Mouse (Mus musculus) heart, embryonic 15.5 days (tissue): ENCODE data around the gene Sympk. TPM values are rescaled to one million over a fixed set of nuclear protein-coding genes. Genes with fewer than 3 reads are reported as not detected.

Experiments used
- ATAC-seq: fragments of 200-750 bp; cut with Nextera tagmentation; replicated peaks from 2 replicates; pipeline ENCODE4 v1.8.0; 2017; ENCODE audit warnings: low read depth, moderate TSS enrichment; ENCODE audit not compliant: insufficient number of reproducible peaks, insufficient read depth, low FRiP score
- H3K27ac ChIP-seq: fragments of 300-500 bp; sonication (generic); 2 replicates; pipeline ENCODE4 v1.5.1; 2015; ENCODE audit warnings: mild to moderate bottlenecking, inconsistent platforms
- H3K27me3 ChIP-seq: fragments of 300-500 bp; sonication (generic); 2 replicates; pipeline ENCODE4 v1.6.1; 2015; ENCODE audit warnings: inconsistent platforms
- H3K36me3 ChIP-seq: fragments of 300-500 bp; sonication (generic); 2 replicates; pipeline ENCODE4 v1.6.1; 2015; ENCODE audit warnings: mild to moderate bottlenecking, inconsistent platforms
- H3K4me1 ChIP-seq: fragments of 300-500 bp; sonication (generic); replicated peaks from 2 replicates; pipeline ENCODE4 v1.6.1; 2015; ENCODE audit warnings: inconsistent platforms
- H3K4me2 ChIP-seq: fragments of 300-500 bp; sonication (generic); 2 replicates; pipeline ENCODE4 v1.6.1; 2015; ENCODE audit warnings: inconsistent platforms, mild to moderate bottlenecking, moderate library complexity
- H3K4me3 ChIP-seq: fragments of 300-500 bp; sonication (generic); 2 replicates; pipeline ENCODE4 v1.5.1; 2015; ENCODE audit warnings: mild to moderate bottlenecking, inconsistent platforms
- H3K9ac ChIP-seq: fragments of 300-500 bp; sonication (generic); 2 replicates; pipeline ENCODE4 v1.6.1; 2015; ENCODE audit warnings: mild to moderate bottlenecking, inconsistent platforms
- H3K9me3 ChIP-seq: fragments of 300-500 bp; sonication (generic); replicated peaks from 2 replicates; pipeline ENCODE4 v1.6.1; 2016; ENCODE audit warnings: inconsistent platforms
- whole genome bisulfite sequencing: fragments of 180-500 bp; shearing (Covaris S2); methylation state at CpG from one replicate; pipeline ENCODE4 v1.1.7; 2015; ENCODE audit warnings: mixed read lengths; 5-methylcytosine and 5-hydroxymethylcytosine counted together
- polyA plus RNA-seq: library from polyadenylated mRNA; unstranded; fragments of >200 nt; fragmentation: Nextera tagmentation; extraction: Ambion mirVana; gene quantifications from 2 replicates; pipeline ENCODE4 v1.2.1, GENCODE M21; 2015

Sympk gene
- polyA plus RNA-seq, 1 experiment from 2014 or later = 19.6 TPM

DNA sequence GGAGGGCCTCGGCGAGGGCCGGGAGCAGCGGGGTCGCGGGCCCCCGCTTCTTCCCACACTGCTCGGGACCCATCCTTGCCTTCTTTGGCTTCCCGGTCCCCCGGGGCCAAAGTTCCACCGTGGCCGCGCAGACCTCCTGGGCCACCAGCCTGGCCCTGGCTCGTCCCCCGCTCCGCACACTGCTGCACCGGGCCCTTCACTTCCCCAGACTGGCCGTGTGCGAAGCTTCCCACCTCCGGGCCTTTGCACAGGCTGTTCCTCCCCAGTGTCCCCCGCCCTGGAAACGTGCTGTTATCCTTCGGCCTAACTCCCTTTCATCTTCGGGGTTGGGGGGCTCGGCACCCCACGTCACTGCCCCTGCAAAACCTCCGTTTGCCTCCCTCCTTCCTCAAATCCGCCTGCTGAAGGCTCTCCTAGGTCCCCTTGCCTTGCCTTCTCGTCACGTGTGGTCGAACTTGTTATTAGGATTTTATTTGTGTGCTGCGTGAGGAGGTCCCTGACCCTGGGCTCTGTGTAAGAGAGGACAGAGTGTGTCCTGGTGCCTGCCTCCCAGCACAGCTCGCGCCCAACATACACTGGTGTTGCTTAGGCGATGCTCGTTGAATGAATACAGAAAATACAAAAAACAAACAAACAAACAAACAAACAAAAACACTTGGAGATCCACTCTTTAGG is 541 bp downstream of the Sympk start:
- peak overlapping the region; percentile 99 for H3K4me3 ChIP-seq
- H3K27me3 ChIP-seq = peaks cover 39% of the 10 kb centered on the region
- H3K36me3 ChIP-seq = peaks cover 13% of the 10 kb centered on the region
- peak; percentile 43 for ATAC-seq
- H3K27ac ChIP-seq = peak overlapping the region; percentile 75
- no peaks in the 10 kb centered on the region for H3K9me3 ChIP-seq
- under 1% methylated on average over 35 of the region's 36 CpGs for WGBS
- H3K4me2 ChIP-seq = peak overlapping the region; percentile 89
- H3K4me1 ChIP-seq = peaks cover 32% of the 10 kb centered on the region
- H3K9ac ChIP-seq = peak overlapping the region; percentile 95

DNA sequence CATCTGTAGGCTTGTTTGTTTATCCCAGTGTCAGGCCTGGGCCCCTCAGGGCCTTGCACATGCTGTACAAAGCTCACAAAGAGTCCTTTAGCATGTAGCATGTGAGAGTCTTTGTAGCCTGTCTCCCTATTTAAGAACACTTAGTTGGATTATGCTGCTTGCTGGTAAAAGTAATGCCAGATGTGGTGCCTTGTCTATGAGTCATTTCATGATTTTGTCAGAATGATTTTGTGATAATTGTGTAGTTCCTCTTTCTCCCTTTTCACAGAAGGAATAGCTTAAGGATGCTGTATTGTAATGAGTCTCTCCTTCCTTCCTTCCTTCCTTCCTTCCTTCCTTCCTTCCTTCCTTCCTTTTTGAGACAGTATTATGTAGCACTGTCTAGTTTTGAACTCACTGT is 3.9 kb downstream of the Sympk start:
- H3K36me3 ChIP-seq = peaks cover 43% of the 10 kb centered on the region
- H3K9ac ChIP-seq = no peak overlapping the region
- no peak overlapping the region for H3K4me3 ChIP-seq
- H3K27me3 ChIP-seq = peaks cover 9% of the 10 kb centered on the region
- ATAC-seq = no peak
- no peak overlapping the region for H3K27ac ChIP-seq
- H3K9me3 ChIP-seq = no peaks in the 10 kb centered on the region
- H3K4me2 ChIP-seq = no peak overlapping the region
- peaks cover 27% of the 10 kb centered on the region for H3K4me1 ChIP-seq

DNA sequence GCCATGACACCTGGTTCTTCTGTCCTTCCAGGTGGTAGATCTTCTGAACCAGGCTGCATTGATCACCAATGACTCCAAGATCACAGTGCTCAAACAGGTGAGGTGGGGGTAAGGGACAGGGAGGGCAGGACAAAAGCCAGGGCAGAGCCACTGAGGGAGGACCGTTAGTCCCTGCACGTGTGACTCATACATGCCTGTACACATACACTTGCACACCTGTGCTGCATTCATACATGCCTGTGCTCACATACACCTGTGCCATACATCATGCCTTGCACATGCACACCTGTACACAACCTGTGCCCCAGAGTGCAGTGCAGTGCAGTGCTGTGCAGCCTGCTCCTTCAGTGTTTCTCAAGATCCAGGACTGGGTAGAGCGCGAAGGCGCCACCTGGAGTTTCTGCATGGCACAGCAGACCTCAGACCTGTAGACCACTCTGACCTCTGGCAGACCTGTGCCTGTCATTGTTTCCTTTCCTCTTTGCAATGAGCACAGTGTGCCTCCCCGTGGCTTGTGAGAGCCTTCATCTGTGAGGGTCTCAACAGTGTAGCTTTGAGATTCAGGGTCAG is 5.0 kb downstream of the Sympk start:
- no peak overlapping the region for H3K4me3 ChIP-seq
- peaks cover 19% of the 10 kb centered on the region for H3K4me1 ChIP-seq
- no peak overlapping the region for H3K9ac ChIP-seq
- H3K9me3 ChIP-seq = no peaks in the 10 kb centered on the region
- no peak overlapping the region for H3K27ac ChIP-seq
- no peaks in the 10 kb centered on the region for H3K27me3 ChIP-seq
- ATAC-seq = 0 out of 2 replicates have a peak, but pooled peaks have one; percentile 11
- peaks cover 46% of the 10 kb centered on the region for H3K36me3 ChIP-seq
- H3K4me2 ChIP-seq = no peak overlapping the region
- 67% methylated on average over 6 of the region's 6 CpGs for WGBS

DNA sequence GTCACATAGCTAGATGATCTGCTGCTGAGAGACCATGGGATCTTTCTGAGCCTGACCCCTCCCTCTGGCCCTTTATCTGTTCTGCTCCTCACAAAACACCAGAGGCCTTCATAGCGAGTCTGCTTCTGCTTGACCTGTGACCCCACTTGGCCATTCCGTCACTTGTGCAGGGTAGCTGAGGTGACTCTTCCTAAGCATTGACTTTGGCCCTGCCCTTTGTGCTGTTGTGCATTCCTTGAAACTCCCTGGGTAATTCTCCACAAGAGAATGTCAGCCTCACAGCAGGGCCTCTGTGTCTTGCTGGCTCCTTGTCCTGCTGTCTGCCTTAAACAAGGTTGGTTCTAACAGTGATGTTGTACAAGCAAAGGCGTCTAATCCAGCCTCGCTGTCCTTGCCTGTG is 7.5 kb downstream of the Sympk start:
- Histone ChIP-seq H3K27me3 (no peaks in the 10 kb centered on the region), H3K9ac (no peak overlapping the region), H3K4me2 (no peak overlapping the region), H3K4me3 (no peak overlapping the region), H3K4me1 (0 out of 2 replicates have a peak, but pooled peaks cover 2% of the 10 kb centered on the region), H3K27ac (no peak overlapping the region), H3K36me3 (peaks cover 70% of the 10 kb centered on the region), H3K9me3 (no peaks in the 10 kb centered on the region)
- 77% methylated on average over 4 of the region's 4 CpGs for WGBS
- no peak for ATAC-seq

DNA sequence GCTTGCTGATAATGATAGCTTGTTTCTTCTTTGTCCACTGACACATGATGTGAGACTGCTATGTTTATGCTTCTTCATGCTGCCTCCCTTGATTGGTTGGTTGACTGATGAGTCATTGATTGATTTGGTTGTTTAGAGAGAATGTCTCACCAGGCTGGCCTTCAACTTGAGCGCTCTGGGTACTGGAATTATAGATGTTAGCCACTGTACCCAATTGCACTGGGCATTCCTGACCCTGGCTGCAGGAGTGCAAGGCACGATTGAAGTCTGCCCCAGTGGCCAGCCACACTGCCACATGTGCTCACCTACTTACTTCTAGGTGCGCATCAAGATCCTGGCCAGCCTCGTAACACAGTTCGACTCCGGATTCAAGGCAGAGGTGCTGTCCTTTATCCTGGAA is 20.4 kb downstream of the Sympk start:
- peaks cover 98% of the 10 kb centered on the region for H3K36me3 ChIP-seq
- no peaks in the 10 kb centered on the region for H3K4me1 ChIP-seq
- no peaks in the 10 kb centered on the region for H3K27me3 ChIP-seq
- no peaks in the 10 kb centered on the region for H3K9me3 ChIP-seq
- no peak overlapping the region for H3K27ac ChIP-seq
- no peak for ATAC-seq
- no peak overlapping the region for H3K9ac ChIP-seq
- 95% methylated on average over 6 of the region's 6 CpGs for WGBS
- H3K4me2 ChIP-seq = no peak overlapping the region
- no peak overlapping the region for H3K4me3 ChIP-seq

DNA sequence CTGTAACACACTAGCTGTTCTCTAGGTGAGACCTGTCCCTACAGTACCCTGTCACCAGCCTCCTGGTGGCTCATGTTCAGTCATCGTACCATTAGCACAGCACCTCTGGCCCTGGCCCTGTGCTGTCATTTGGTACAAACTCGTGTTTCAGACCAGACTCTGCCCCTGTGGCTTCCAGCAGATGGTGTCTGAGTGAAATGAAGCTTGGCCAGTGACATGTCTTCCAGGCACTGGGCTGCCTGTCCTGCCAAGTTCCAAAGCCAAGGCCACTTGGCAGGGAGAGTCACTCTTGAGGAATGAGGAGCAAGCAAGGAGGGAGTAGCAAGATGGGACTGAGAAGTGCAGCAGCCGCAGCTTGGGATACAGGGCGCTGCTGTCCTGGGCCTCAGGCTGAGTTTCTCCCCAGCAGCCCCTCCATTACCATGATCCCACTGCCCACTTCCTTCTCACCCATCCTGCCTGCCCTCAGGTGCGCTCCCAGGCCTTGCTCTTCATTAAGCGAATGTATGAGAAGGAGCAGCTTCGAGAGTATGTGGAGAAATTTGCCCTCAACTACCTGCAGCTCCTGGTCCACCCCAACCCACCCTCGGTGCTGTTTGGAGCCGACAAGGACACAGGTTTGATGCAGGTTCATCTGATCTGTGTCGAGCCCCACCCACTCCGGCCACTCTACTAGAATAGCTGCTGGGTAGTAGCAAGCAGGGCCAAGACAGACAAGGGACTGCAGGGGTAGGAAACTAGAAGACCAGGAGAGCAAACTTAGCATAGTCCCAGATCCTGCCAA is 22.3 kb downstream of the Sympk start:
- Histone ChIP-seq H3K4me3 (no peak overlapping the region), H3K27ac (no peak overlapping the region), H3K27me3 (no peaks in the 10 kb centered on the region), H3K36me3 (peaks cover 98% of the 10 kb centered on the region), H3K4me1 (no peaks in the 10 kb centered on the region), H3K9ac (no peak overlapping the region), H3K9me3 (no peaks in the 10 kb centered on the region), H3K4me2 (no peak overlapping the region)
- no peak for ATAC-seq
- WGBS = 89% methylated on average over 11 of the region's 11 CpGs

DNA sequence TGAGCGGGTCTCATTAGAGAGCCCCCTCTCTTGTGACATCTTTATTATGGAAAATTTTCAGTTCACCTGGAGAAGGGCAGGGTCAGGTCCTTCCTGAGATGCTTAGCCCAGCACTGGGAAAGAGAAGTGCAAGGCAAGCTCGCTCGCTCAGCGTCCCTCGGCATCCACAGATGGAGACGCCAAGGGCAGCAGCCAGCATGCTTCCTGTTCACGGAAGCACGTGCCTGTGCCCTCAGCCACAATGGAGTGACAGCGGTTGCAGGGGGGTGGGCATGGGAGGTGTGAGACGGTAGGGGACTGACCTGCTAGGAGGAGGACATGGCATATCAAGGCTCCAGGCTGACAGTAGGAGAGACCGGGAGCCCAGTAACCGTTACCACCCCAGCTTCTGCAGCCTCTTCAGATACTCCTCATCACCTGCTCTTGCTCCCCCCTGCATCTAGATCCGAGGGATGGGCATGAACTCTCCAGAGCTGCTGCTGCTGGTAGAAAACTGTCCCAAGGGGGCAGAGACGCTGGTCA is 23.9 kb downstream of the Sympk start:
- Histone ChIP-seq H3K4me1 (no peaks in the 10 kb centered on the region), H3K4me3 (no peak overlapping the region), H3K36me3 (peaks cover 87% of the 10 kb centered on the region), H3K4me2 (no peak overlapping the region), H3K9me3 (no peaks in the 10 kb centered on the region), H3K9ac (no peak overlapping the region), H3K27ac (no peak overlapping the region), H3K27me3 (no peaks in the 10 kb centered on the region)
- WGBS = 83% methylated on average over 14 of the region's 14 CpGs
- ATAC-seq = no peak

DNA sequence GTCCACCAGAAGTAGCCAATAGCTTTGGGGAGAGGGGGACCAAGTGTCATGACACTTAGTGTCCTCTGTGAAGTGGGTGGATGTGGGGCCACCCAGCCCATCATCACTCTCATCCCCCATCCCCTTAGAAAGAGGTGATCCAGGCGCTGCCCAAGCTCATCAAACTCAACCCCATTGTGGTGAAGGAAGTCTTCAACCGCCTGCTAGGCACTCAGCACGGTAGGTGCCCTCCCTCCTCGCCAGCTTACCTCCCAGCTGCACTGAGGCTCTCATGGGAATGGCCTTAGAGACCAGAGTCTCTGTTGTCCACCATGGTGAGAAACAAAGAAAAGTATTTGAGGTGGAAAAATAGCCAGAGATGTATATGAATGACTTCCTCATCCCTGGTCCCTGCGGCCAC is 25.1 kb downstream of the Sympk start:
- 0 out of 2 replicates have a peak, but pooled peaks cover 4% of the 10 kb centered on the region for H3K4me1 ChIP-seq
- H3K4me2 ChIP-seq = no peak overlapping the region
- H3K4me3 ChIP-seq = no peak overlapping the region
- no peak overlapping the region for H3K27ac ChIP-seq
- H3K9ac ChIP-seq = no peak overlapping the region
- H3K36me3 ChIP-seq = peaks cover 75% of the 10 kb centered on the region
- no peak for ATAC-seq
- H3K27me3 ChIP-seq = no peaks in the 10 kb centered on the region
- 87% methylated on average over 5 of the region's 5 CpGs for WGBS
- no peaks in the 10 kb centered on the region for H3K9me3 ChIP-seq

DNA sequence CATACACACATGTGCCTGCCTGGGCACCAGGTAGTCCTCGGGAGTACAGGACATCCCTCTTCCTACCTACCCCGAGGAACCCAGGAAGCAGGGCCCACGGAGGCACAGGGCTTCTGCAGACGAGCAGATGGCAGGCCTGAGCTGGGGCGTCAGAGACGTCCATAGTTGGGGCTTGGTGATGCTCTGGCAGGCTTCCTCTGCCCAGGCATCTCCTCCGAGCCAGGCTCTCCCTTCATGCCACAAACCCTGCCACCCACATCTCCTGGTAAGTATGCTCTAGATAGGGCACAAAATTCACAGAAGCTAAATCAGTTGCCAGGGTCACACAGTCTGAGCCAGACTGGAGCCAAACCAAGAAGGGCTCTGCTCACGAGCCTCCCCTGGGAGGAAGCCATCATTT is 26.0 kb downstream of the Sympk start:
- 87% methylated on average over 8 of the region's 8 CpGs for WGBS
- H3K4me1 ChIP-seq = peaks cover 10% of the 10 kb centered on the region; the same call in 1 of the 2 replicates
- H3K9ac ChIP-seq = no peak overlapping the region
- H3K9me3 ChIP-seq = no peaks in the 10 kb centered on the region
- H3K27ac ChIP-seq = no peak overlapping the region
- no peak for ATAC-seq
- no peaks in the 10 kb centered on the region for H3K27me3 ChIP-seq
- no peak overlapping the region for H3K4me3 ChIP-seq
- H3K4me2 ChIP-seq = no peak overlapping the region
- H3K36me3 ChIP-seq = peaks cover 65% of the 10 kb centered on the region

DNA sequence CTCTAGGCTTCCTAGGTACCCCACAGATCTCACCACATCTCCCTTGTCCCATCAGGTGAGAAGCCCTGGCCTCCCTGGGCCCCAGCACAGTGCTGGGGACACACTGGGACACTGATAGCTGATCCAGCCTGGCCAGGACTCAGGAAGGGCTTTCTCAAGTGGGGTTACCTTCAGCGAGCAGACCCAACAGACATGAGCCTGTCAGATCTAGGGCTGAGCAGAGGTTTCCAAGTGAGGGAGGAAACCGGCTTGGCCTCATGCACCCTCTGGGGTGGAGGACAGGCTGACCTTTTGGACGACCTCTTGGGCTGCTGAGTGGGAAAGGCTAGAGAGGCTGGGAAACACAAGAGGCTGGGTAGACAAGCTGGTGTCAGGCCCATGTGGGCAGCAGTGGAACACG is 27.0 kb downstream of the Sympk start:
- Histone ChIP-seq H3K36me3 (peaks cover 56% of the 10 kb centered on the region), H3K4me2 (no peak overlapping the region), H3K4me3 (no peak overlapping the region), H3K27ac (no peak overlapping the region), H3K9ac (no peak overlapping the region), H3K4me1 (peaks cover 10% of the 10 kb centered on the region; the same call in 1 of the 2 replicates), H3K9me3 (no peaks in the 10 kb centered on the region), H3K27me3 (no peaks in the 10 kb centered on the region)
- 58% methylated on average over 4 of the region's 4 CpGs for WGBS
- no peak for ATAC-seq

DNA sequence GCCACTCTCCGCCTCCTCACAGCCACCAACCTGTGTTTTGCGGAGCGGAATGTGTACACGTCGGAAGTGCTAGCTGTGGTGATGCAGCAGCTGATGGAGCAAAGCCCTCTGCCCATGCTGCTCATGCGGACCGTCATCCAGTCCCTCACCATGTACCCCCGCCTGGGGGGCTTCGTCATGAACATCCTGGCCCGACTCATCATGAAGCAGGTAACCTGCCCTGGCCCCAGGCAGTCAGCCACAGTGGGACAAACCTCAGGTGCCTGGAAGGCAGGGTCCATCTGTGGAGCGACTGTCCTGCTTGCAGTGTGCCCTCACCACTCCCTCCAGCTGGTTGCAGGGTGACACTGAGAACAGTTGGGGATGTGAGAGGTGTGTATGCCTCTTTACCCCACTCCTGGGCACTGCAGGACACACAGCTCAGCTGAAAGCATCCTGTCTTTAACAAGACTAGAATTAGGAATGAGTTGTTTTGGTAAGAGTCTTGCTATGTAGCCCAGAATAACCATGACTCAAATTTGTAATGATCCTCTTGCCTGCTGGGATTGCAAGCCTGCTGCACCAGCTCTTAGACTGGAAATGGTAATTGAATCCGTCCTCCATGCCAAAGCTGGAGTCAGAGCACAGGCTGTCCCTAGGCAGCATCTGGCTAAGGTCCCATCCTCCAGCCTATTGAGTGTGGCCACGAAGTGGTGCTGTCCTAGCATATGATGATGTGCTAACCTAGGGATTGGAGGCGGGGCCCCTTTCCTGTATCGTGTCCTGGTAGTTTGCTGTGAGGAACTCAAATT is 28.4 kb downstream of the Sympk start:
- ATAC-seq = no peak
- Histone ChIP-seq H3K36me3 (peaks cover 42% of the 10 kb centered on the region), H3K4me2 (no peak overlapping the region), H3K9me3 (no peaks in the 10 kb centered on the region), H3K27ac (no peak overlapping the region), H3K27me3 (no peaks in the 10 kb centered on the region), H3K9ac (no peak overlapping the region), H3K4me3 (no peak overlapping the region), H3K4me1 (peaks cover 10% of the 10 kb centered on the region; the same call in 1 of the 2 replicates)
- WGBS = 86% methylated on average over 15 of the region's 15 CpGs
